Mouse (Mus musculus) lung, postnatal 0 days (tissue): ENCODE data around the gene Rbpjl.

Source experiments
- CTCF ChIP-seq: IDR thresholded peaks from 2 replicates; pipeline ENCODE4 v1.5.1; 2016; ENCODE audit warnings: antibody characterized with exemption, mild to moderate bottlenecking
- EP300 ChIP-seq: IDR thresholded peaks from 2 replicates; pipeline ENCODE4 v1.6.1; 2016; ENCODE audit warnings: antibody characterized with exemption, mild to moderate bottlenecking, control low read depth

- TF ChIP-seq CTCF (no peak), EP300 (no peak)
These were observed 25.5 kb downstream of the Rbpjl start for GRCm38 (mm10) chr2:164428451-164428850.
